Mouse (Mus musculus): ENCODE measurements around the gene Srek1.

Srek1 gene

DNA sequence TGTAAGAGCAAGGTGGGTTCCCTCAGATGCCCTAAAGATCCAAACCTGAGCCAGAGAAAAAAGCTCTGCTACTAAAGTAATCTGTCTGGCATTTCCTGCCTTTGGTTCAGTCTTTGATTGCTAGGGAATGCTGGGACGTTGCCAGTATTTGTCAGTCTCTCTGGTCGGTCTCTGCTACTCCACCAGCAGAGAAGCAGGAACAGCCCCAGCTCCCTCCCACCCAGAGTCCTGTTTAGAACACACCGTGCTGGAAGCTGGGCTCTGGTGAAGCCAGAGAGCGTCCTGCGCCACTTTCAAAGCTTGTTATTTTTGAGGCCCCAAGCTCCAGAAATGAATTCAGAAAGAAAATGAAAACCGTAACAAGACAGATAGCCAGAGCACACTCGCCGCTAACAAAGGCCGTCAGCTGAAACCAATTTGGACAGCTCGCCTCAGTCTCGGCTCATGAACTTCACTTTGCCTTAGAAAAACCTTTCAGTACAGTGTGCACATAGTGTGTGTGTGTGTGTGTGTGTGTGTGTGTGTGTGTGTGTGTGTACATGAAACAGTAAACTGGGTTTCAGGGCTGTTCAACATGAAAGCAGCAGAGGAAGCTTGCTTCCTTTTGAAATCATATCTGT is 62.9 kb downstream of the Srek1 start:
- DNase-seq: peak; percentile 63 to 74

GRCm38 (mm10) chr13:103710359-103710781 is 64.0 kb downstream of the Srek1 start:
- peak; percentile 27 to 53 for DNase-seq

DNA sequence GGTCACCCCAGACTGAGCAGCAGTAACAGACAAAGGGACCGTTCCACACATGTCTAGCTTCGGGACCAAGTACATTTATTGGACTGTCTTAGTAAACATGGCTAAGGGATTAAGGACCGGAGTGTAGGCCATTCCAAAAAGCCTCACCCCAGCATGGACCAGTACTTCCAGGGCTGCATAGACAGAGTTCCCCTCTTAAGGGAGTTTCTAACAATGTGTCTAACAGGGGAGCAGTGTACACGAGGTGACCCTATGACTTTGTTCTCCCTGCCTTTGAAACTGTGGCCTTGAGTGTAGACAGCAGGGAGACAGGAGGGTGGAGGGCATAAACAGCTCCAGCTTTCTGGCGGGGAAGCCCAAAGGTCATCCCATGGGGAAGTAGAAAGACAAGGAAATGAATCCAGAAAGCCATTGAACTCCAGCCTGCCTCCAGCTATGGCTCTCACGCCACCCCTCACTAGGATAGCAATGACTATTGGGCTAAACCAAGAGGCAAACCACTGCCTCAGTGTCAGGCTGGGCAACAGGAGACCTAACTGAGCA is 68.9 kb downstream of the Srek1 start:
- DNase-seq: no peak

DNA sequence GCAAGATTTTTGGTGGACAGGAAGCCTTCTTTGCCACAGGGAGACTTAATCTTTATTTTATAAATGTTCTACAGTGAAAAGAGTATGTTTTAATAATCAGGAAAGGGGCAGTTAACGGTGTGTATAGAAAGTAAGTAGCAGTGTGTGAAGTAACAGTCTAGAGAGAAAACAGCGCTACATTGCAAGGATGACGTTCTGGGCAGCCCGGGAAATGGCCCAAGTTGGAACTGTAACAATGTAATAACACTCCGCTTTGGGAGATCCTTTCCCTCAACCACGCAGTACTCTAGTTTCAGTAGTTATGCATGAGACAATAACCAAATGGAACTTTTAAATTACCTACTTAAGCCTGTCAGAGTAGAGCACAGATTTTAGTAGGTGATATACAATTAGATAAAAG is 70.6 kb downstream of the Srek1 start:
- no peak for DNase-seq

GRCm38 (mm10) chr13:103703386-103703785 is 71.0 kb downstream of the Srek1 start:
- DNase-seq: peak; percentile 61 to 68

DNA sequence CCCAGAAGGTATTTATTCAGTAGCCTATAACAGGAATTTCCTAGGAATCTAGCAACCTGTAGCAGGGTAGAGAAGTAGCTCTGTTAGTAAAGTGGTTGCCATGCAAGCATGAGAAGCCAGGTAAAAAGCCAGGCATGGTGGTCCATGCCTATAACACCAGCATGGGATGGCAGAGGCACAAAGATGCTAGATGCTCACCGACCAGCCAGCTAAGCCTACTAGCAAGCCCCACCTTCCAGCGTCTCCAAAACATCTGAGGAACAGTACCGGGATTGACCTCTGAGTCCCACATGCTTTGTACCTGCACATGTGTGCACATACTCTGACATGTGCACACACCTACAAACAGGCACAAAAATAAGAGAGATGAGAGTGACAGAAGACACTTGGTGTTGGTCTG is 72.1 kb downstream of the Srek1 start:
- no peak for DNase-seq

GRCm38 (mm10) chr13:103700752-103701151 is 73.7 kb downstream of the Srek1 start:
- DNase-seq: no peak

- no peak for DNase-seq
These were observed 76.4 kb downstream of the Srek1 start for GRCm38 (mm10) chr13:103697993-103698392.

DNA sequence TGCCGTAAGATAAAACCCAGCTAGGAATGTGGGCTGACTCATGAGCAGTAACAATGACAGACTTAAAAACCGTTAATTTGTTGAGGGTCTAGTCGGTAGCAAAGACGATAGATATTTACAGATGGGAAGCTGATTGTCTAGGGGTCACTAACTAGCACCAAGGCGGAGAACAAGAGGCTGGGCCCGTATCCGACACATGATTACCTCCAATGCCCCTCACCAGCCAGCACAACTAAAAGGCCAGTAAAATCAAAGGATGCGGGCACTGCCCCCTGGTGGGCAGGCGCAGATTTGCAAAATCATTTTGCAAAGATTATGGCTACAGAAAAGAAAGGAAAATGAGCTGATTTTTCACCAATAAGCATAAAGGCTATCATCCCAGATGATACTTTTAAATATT is 78.2 kb downstream of the Srek1 start:
- DNase-seq: peak in 1 of 2 experiments; percentile 7

DNA sequence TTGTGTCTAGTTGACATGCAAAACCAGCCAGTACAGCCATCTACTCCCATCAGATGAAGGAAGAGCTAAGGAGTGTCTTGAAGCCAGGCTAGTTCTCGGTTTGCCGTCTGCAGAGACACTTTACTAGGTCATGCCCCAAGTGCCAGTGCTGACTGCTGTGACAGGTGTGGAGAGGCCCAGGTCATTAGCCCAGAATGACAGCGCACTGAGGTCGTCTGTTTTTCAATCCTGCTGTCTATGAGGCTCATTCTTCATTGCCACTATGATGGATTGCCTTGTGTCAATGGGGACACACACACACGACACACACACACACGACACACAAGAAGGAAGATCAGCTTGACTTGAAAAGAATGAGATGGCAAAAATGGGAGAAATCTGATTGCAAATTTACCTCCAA is 79.0 kb downstream of the Srek1 start:
- no peak for DNase-seq
